ENCODE assay signal across 10 mouse cellular contexts in genomic region chr15:3269496-3269895, GRCm38 (mm10). TPM values are rescaled to one million over a fixed set of nuclear protein-coding genes. Genes with fewer than 3 reads are reported as not detected.
DNase-seq lines count a peak whose midpoint lies in the region; ATAC-seq and TF ChIP-seq lines count a peak whose summit lies in the region.
"Had no signal": no experiment of that assay in that cellular context is flagged by ENCODE, and none has a peak within 500 bp of the region (broad histone marks: within the 10 kb centered on the region; RNA-seq: fewer than 3 reads in every experiment).

No protein-coding gene starts in this region.

- no peak overlapping the region for H3K4me3 ChIP-seq in heart, embryonic 15.5 days
- no peak overlapping the region for H3K4me3 ChIP-seq in heart, embryonic 11.5 days (ENCODE audit: low read depth, low read length)
- no peak overlapping the region for H3K4me3 ChIP-seq in midbrain, embryonic 10.5 days
- H3K4me3 ChIP-seq in midbrain, postnatal 0 days (ENCODE audit: low read depth, low read length) = no peak overlapping the region
- H3K4me3 ChIP-seq in intestine, postnatal 0 days (ENCODE audit: low read depth, low read length) = no peak overlapping the region
- H3K4me3 ChIP-seq in neural tube, embryonic 11.5 days (ENCODE audit: low read depth, low read length) = no peak overlapping the region
- H3K4me3 ChIP-seq: myocyte had no signal

- H3K27ac ChIP-seq in heart, embryonic 15.5 days = peak overlapping the region; percentile 91
- H3K27ac ChIP-seq in heart, embryonic 11.5 days (ENCODE audit: low read depth, low read length) = no peak overlapping the region
- H3K27ac ChIP-seq in midbrain, embryonic 10.5 days (replicated peaks) = 0 out of 2 replicates have a peak overlapping the region, but pooled peaks have one; percentile 88
- no peak overlapping the region for H3K27ac ChIP-seq in midbrain, postnatal 0 days (ENCODE audit: low read depth, low read length)
- peak overlapping the region; percentile 89; the same call in 1 of the 2 replicates for H3K27ac ChIP-seq in intestine, postnatal 0 days (ENCODE audit: low read depth, low read length)
- no peak overlapping the region for H3K27ac ChIP-seq in neural tube, embryonic 11.5 days (ENCODE audit: low read depth, low read length)

- no peaks in the 10 kb centered on the region for H3K27me3 ChIP-seq in heart, embryonic 15.5 days
- no peaks in the 10 kb centered on the region for H3K27me3 ChIP-seq in heart, embryonic 11.5 days (ENCODE audit: control insufficient read depth, insufficient read depth, low read length)
- H3K27me3 ChIP-seq in midbrain, embryonic 10.5 days (ENCODE audit: low read depth, poor library complexity, severe bottlenecking) = no peaks in the 10 kb centered on the region
- H3K27me3 ChIP-seq in midbrain, postnatal 0 days (ENCODE audit: insufficient read depth, low read length) = no peaks in the 10 kb centered on the region
- H3K27me3 ChIP-seq in intestine, postnatal 0 days (replicated peaks; ENCODE audit: control insufficient read depth, insufficient read depth, low read length) = no peaks in the 10 kb centered on the region
- no peaks in the 10 kb centered on the region for H3K27me3 ChIP-seq in neural tube, embryonic 11.5 days (ENCODE audit: control insufficient read depth, insufficient read depth, low read length)

- H3K36me3 ChIP-seq in heart, embryonic 15.5 days = no peaks in the 10 kb centered on the region
- no peaks in the 10 kb centered on the region for H3K36me3 ChIP-seq in heart, embryonic 11.5 days (ENCODE audit: control insufficient read depth, insufficient read depth, low read length)
- no peaks in the 10 kb centered on the region for H3K36me3 ChIP-seq in midbrain, embryonic 10.5 days
- no peaks in the 10 kb centered on the region for H3K36me3 ChIP-seq in midbrain, postnatal 0 days (ENCODE audit: insufficient read depth, low read length)
- peaks cover 4% of the 10 kb centered on the region for H3K36me3 ChIP-seq in intestine, postnatal 0 days (ENCODE audit: control insufficient read depth, insufficient read depth)
- H3K36me3 ChIP-seq in neural tube, embryonic 11.5 days (ENCODE audit: control insufficient read depth, insufficient read depth, low read length) = no peaks in the 10 kb centered on the region

- intact Hi-C loops in gastrocnemius, postnatal 14 days (cut with DNase I; ENCODE audit: low total_unique reads) = no loop called here

- 70% methylated on average over 4 of the region's 4 CpGs for WGBS in heart, embryonic 15.5 days
- 68% methylated on average over 4 of the region's 4 CpGs for WGBS in heart, embryonic 11.5 days (ENCODE audit: insufficient replicate concordance)
- 78% methylated on average over 4 of the region's 4 CpGs for WGBS in midbrain, embryonic 10.5 days
- WGBS in midbrain, postnatal 0 days = 84% methylated on average over 4 of the region's 4 CpGs
- 44% methylated on average over 4 of the region's 4 CpGs for WGBS in intestine, postnatal 0 days
- WGBS in neural tube, embryonic 11.5 days = 59% methylated on average over 4 of the region's 4 CpGs

- no peak for ATAC-seq in heart, embryonic 15.5 days (replicated peaks; ENCODE audit: insufficient number of reproducible peaks, insufficient read depth, low FRiP score, low read depth)
- no peak for ATAC-seq in heart, embryonic 11.5 days (replicated peaks; ENCODE audit: insufficient number of reproducible peaks, low FRiP score, low TSS enrichment)
- ATAC-seq in midbrain, postnatal 0 days (ENCODE audit: low FRiP score) = no peak
- ATAC-seq in intestine, postnatal 0 days = no peak
- ATAC-seq in neural tube, embryonic 11.5 days (ENCODE audit: insufficient read depth, low FRiP score, low TSS enrichment) = no peak

- peaks cover 13% of the 10 kb centered on the region; the same call in 1 of the 2 replicates for H3K4me1 ChIP-seq in heart, embryonic 15.5 days (replicated peaks)
- peaks cover 2% of the 10 kb centered on the region; the same call in 1 of the 2 replicates for H3K4me1 ChIP-seq in heart, embryonic 11.5 days (ENCODE audit: control insufficient read depth, insufficient read depth, low read length)
- H3K4me1 ChIP-seq in midbrain, embryonic 10.5 days = peaks cover 21% of the 10 kb centered on the region
- H3K4me1 ChIP-seq in midbrain, postnatal 0 days (ENCODE audit: insufficient read depth, low read length) = 0 out of 2 replicates have a peak, but pooled peaks cover 3% of the 10 kb centered on the region
- 0 out of 2 replicates have a peak, but pooled peaks cover 5% of the 10 kb centered on the region for H3K4me1 ChIP-seq in intestine, postnatal 0 days (replicated peaks; ENCODE audit: control insufficient read depth, insufficient read depth, low read length)
- no peaks in the 10 kb centered on the region for H3K4me1 ChIP-seq in neural tube, embryonic 11.5 days (ENCODE audit: control insufficient read depth, insufficient read depth, low read length)

- peak; percentile 12 for DNase-seq in midbrain, embryonic 10.5 days (ENCODE audit: low spot score)
- DNase-seq in midbrain, postnatal 0 days (ENCODE audit: low spot score) = no peak
- DNase-seq in neural tube, embryonic 11.5 days (ENCODE audit: low spot score) = peak; percentile 23
- DNase-seq in urinary bladder, postnatal 25 days (ENCODE audit: low spot score) = no peak
- no peak for DNase-seq in gastrocnemius, postnatal 14 days
- DNase-seq: spleen, adult 18-20 months had no signal

- H3K4me2 ChIP-seq in heart, embryonic 15.5 days = no peak overlapping the region
- H3K4me2 ChIP-seq in heart, embryonic 11.5 days = no peak overlapping the region
- H3K4me2 ChIP-seq in midbrain, postnatal 0 days (ENCODE audit: low read depth, low read length, poor library complexity, severe bottlenecking) = no peak overlapping the region
- H3K4me2 ChIP-seq in intestine, postnatal 0 days (replicated peaks; ENCODE audit: low read depth) = peak overlapping the region; percentile 63; the same call in 1 of the 2 replicates
- H3K4me2 ChIP-seq in neural tube, embryonic 11.5 days (ENCODE audit: low read depth) = no peak overlapping the region

- no peak for TF ChIP-seq CTCF in midbrain, postnatal 0 days (IDR thresholded peaks at IDR 0.05)
- TF ChIP-seq CTCF in intestine, postnatal 0 days (IDR thresholded peaks at IDR 0.05; ENCODE audit: low read depth) = no peak

- H3K9me3 ChIP-seq in heart, embryonic 15.5 days (replicated peaks) = no peaks in the 10 kb centered on the region
- H3K9me3 ChIP-seq in heart, embryonic 11.5 days (replicated peaks; ENCODE audit: control insufficient read depth, low read length) = no peaks in the 10 kb centered on the region
- H3K9me3 ChIP-seq in midbrain, embryonic 10.5 days (replicated peaks) = no peaks in the 10 kb centered on the region
- no peaks in the 10 kb centered on the region for H3K9me3 ChIP-seq in midbrain, postnatal 0 days (ENCODE audit: low read length)
- no peaks in the 10 kb centered on the region for H3K9me3 ChIP-seq in intestine, postnatal 0 days (ENCODE audit: control insufficient read depth)
- no peaks in the 10 kb centered on the region for H3K9me3 ChIP-seq in neural tube, embryonic 11.5 days (ENCODE audit: control insufficient read depth, low read length)

- H3K9ac ChIP-seq in heart, embryonic 15.5 days = no peak overlapping the region
- no peak overlapping the region for H3K9ac ChIP-seq in heart, embryonic 11.5 days (ENCODE audit: low read depth, low read length)
- H3K9ac ChIP-seq in midbrain, postnatal 0 days (replicated peaks; ENCODE audit: low read length, poor library complexity, severe bottlenecking) = no peak overlapping the region
- no peak overlapping the region for H3K9ac ChIP-seq in intestine, postnatal 0 days (ENCODE audit: low read depth, low read length)
- no peak overlapping the region for H3K9ac ChIP-seq in neural tube, embryonic 11.5 days (ENCODE audit: low read length)

RNA-seq across cellular contexts. Expression of gene Selenop, which starts 1.1 kb away (rescaled TPM):
- 162 and 165 TPM in 2 replicates for polyA plus RNA-seq in heart, embryonic 15.5 days (2015; fragmentation: Nextera tagmentation; extraction: Ambion mirVana)
- 77.8 and 83.7 TPM in 2 replicates for polyA plus RNA-seq in heart, embryonic 11.5 days (2014; fragmentation: Nextera tagmentation; extraction: Ambion mirVana)
- polyA plus RNA-seq in midbrain, embryonic 10.5 days (2016; fragmentation: Nextera tagmentation; extraction: Ambion mirVana) = 53.5 and 61.5 TPM in 2 replicates
- total RNA-seq in midbrain, postnatal 0 days (2014; rRNA removed) = 267 and 322 TPM in 2 replicates
- 201 and 233 TPM in 2 replicates for polyA plus RNA-seq in midbrain, postnatal 0 days (2015; fragmentation: Nextera tagmentation; extraction: Ambion mirVana)
- polyA plus RNA-seq in intestine, postnatal 0 days (2015; fragmentation: Nextera tagmentation; extraction: Ambion mirVana) = 2,235 and 2,243 TPM in 2 replicates
- polyA plus RNA-seq in neural tube, embryonic 11.5 days (2014; fragmentation: Nextera tagmentation; extraction: Ambion mirVana) = 91.8 and 92.2 TPM in 2 replicates
- 100 to 1,000 TPM; 168 to 169 TPM for total RNA-seq in gastrocnemius, postnatal 14 days (2021)

RNA-seq across cellular contexts. Expression of gene Ccdc152, which starts 33.8 kb away (rescaled TPM):
- polyA plus RNA-seq in heart, embryonic 15.5 days (2015; fragmentation: Nextera tagmentation; extraction: Ambion mirVana) = 0.20 and 0.25 TPM in 2 replicates
- polyA plus RNA-seq in heart, embryonic 11.5 days (2014; fragmentation: Nextera tagmentation; extraction: Ambion mirVana) = 0.18 and 0.27 TPM in 2 replicates
- not detected in 2 replicates for polyA plus RNA-seq in midbrain, embryonic 10.5 days (2016; fragmentation: Nextera tagmentation; extraction: Ambion mirVana)
- not detected in 2 replicates for total RNA-seq in midbrain, postnatal 0 days (2014; rRNA removed)
- 0.42 and 0.61 TPM in 2 replicates for polyA plus RNA-seq in midbrain, postnatal 0 days (2015; fragmentation: Nextera tagmentation; extraction: Ambion mirVana)
- polyA plus RNA-seq in intestine, postnatal 0 days (2015; fragmentation: Nextera tagmentation; extraction: Ambion mirVana) = 4.8 and 5.7 TPM in 2 replicates
- not detected in 2 replicates for polyA plus RNA-seq in neural tube, embryonic 11.5 days (2014; fragmentation: Nextera tagmentation; extraction: Ambion mirVana)
- total RNA-seq in gastrocnemius, postnatal 14 days (2021) = not detected
- polyA plus RNA-seq: myocyte had no signal

Comparison
In these comparisons a context has a peak if more than half of its experiments do, and no peak if none do; other contexts are left out.
1. H3K27ac ChIP-seq: peak in heart, embryonic 15.5 days (single experiment), midbrain, embryonic 10.5 days (single experiment) and intestine, postnatal 0 days (single experiment); none in heart, embryonic 11.5 days (single experiment), midbrain, postnatal 0 days (single experiment) and neural tube, embryonic 11.5 days (single experiment).
2. DNase-seq: peak in midbrain, embryonic 10.5 days (single experiment) and neural tube, embryonic 11.5 days (single experiment); none in midbrain, postnatal 0 days (single experiment), urinary bladder, postnatal 25 days (single experiment) and gastrocnemius, postnatal 14 days (single experiment).